8 mouse cellular contexts compared by ENCODE assay signal in the genomic region with DNA sequence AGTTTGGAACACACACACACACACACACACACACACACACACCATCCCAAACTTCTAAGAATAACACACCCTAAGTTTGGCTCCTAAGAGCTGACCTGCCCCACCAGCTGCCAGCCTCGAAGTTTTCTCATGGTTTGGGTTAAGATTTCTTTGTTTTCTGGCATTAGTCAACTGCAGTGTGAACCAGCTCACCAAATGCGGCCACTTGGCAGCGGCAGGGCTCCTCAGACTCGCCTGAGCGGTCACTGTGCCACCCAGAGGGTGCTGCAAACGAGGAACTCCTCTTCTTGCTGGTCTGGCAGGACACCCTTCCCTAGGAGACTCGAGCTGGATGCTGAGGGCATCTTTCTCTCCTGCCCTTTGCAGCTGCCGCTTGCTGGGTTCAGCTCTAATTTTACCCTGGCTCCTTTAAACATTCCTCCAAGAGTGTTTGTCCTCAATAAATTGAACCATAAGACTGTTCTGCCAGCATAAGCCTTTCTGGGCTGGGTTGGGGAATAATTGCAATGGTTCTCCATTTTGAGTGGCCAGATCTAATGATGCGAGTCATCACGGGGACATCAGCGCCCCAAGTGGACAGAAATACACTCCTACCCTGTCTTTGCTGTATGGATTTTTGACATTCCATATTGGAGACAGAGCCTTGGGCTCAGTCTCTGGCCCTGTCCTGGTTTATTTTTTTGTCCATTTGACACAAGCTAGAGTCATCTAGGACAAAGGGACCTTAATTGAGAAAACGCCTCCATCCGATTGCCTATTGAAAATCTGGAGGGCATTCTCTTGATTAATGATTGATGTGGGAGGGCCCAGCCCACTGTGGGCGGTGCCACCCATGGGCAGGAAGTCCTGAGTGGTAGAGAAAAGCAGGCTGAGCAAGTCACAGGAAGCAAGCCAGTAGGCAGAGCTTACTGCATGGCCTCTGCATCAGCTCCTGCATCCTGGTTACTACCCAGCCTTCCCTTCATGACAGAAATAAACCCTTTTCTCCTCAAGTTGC. TPM values are rescaled to one million over a fixed set of nuclear protein-coding genes. Genes with fewer than 3 reads are reported as not detected.
DNase-seq lines count a peak whose midpoint lies in the region; ATAC-seq and TF ChIP-seq lines count a peak whose summit lies in the region.

No protein-coding gene starts in this region.

- H3K36me3 ChIP-seq in forebrain, embryonic 10.5 days (replicated peaks), result no peaks in the 10 kb centered on the region
- no peaks in the 10 kb centered on the region for H3K36me3 ChIP-seq in forebrain, embryonic 14.5 days (ENCODE audit: control insufficient read depth, insufficient read depth, low read length)
- H3K36me3 ChIP-seq in kidney, adult 2 months (ENCODE audit: control insufficient read depth, insufficient read depth, low read length), result no peaks in the 10 kb centered on the region
- no peaks in the 10 kb centered on the region for H3K36me3 ChIP-seq in stomach, embryonic 16.5 days (ENCODE audit: control insufficient read depth, insufficient read depth, low read length)

- peak overlapping the region; percentile 30; the same call in 1 of the 2 replicates for H3K27ac ChIP-seq in forebrain, embryonic 10.5 days
- H3K27ac ChIP-seq in forebrain, embryonic 14.5 days (ENCODE audit: low read depth, low read length), result no peak overlapping the region
- H3K27ac ChIP-seq in kidney, adult 2 months (ENCODE audit: insufficient read depth, low read depth, low read length), result peak overlapping the region; percentile 21; the same call in 1 of the 2 replicates
- H3K27ac ChIP-seq in stomach, embryonic 16.5 days (ENCODE audit: low read length), result peak overlapping the region; percentile 21

- H3K9me3 ChIP-seq in forebrain, embryonic 10.5 days, result no peaks in the 10 kb centered on the region
- H3K9me3 ChIP-seq in forebrain, embryonic 14.5 days (replicated peaks; ENCODE audit: control insufficient read depth, low read length), result no peaks in the 10 kb centered on the region
- no peaks in the 10 kb centered on the region for H3K9me3 ChIP-seq in stomach, embryonic 16.5 days (replicated peaks; ENCODE audit: control insufficient read depth, low read length)

- peaks cover 8% of the 10 kb centered on the region; the same call in 1 of the 2 replicates for H3K27me3 ChIP-seq in forebrain, embryonic 10.5 days (ENCODE audit: poor library complexity, severe bottlenecking)
- H3K27me3 ChIP-seq in forebrain, embryonic 14.5 days (replicated peaks; ENCODE audit: control insufficient read depth, insufficient read depth, low read length), result no peaks in the 10 kb centered on the region
- no peaks in the 10 kb centered on the region for H3K27me3 ChIP-seq in kidney, adult 2 months (replicated peaks; ENCODE audit: control insufficient read depth, insufficient read depth, low read length)
- H3K27me3 ChIP-seq in stomach, embryonic 16.5 days (ENCODE audit: control insufficient read depth, insufficient read depth, low read length), result no peaks in the 10 kb centered on the region

- H3K9ac ChIP-seq in forebrain, embryonic 14.5 days (ENCODE audit: low read length), result no peak overlapping the region
- no peak overlapping the region for H3K9ac ChIP-seq in stomach, embryonic 16.5 days (ENCODE audit: low read length)

- intact Hi-C loops in left cerebral cortex, postnatal 4 days (cut with DNase I), result no loop called here

- no peak overlapping the region for H3K4me3 ChIP-seq in forebrain, embryonic 10.5 days
- H3K4me3 ChIP-seq in forebrain, embryonic 14.5 days (ENCODE audit: low read depth, low read length), result no peak overlapping the region
- no peak overlapping the region for H3K4me3 ChIP-seq in kidney, adult 2 months (ENCODE audit: insufficient read depth, low read depth, low read length)
- no peak overlapping the region for H3K4me3 ChIP-seq in stomach, embryonic 16.5 days (replicated peaks; ENCODE audit: low read length)

- TF ChIP-seq CTCF in kidney, adult 2 months (conservative IDR thresholded peaks at IDR 0.05; ENCODE audit: insufficient read depth, insufficient read length, low read depth, low read length), result peak; percentile 31; the same call in 1 of the 2 replicates

- TF ChIP-seq POLR2A in kidney, adult 2 months (IDR thresholded peaks at IDR 0.05; ENCODE audit: low read depth, low read length), result no peak

- no peak for ATAC-seq in forebrain, embryonic 14.5 days
- ATAC-seq in stomach, embryonic 16.5 days (ENCODE audit: insufficient read depth, low FRiP score), result no peak
- ATAC-seq in monocyte, adult 5-6 weeks (replicated peaks; ENCODE audit: insufficient number of reproducible peaks, low FRiP score, low TSS enrichment, poor library complexity, severe bottlenecking), result no peak; the same call in 1 of the 2 replicates

- no peak overlapping the region for H3K4me2 ChIP-seq in forebrain, embryonic 14.5 days (ENCODE audit: low read length)
- H3K4me2 ChIP-seq in stomach, embryonic 16.5 days (ENCODE audit: low read depth, low read length), result no peak overlapping the region

- peaks cover 48% of the 10 kb centered on the region for H3K4me1 ChIP-seq in forebrain, embryonic 10.5 days
- peaks cover 32% of the 10 kb centered on the region for H3K4me1 ChIP-seq in forebrain, embryonic 14.5 days (ENCODE audit: control insufficient read depth, insufficient read depth, low read length)
- peaks cover 12% of the 10 kb centered on the region; the same call in 1 of the 2 replicates for H3K4me1 ChIP-seq in kidney, adult 2 months (ENCODE audit: control insufficient read depth, insufficient read depth, low read length)
- peaks cover 27% of the 10 kb centered on the region for H3K4me1 ChIP-seq in stomach, embryonic 16.5 days (ENCODE audit: control insufficient read depth, insufficient read depth, low read length)

- 87% methylated on average over 14 of the region's 14 CpGs for WGBS in forebrain, embryonic 10.5 days
- WGBS in forebrain, embryonic 14.5 days, result 71% methylated on average over 14 of the region's 14 CpGs
- WGBS in kidney, adult 2 months, result 38% methylated on average over 14 of the region's 14 CpGs
- WGBS in stomach, embryonic 16.5 days, result 74% methylated on average over 14 of the region's 14 CpGs

- DNase-seq in forebrain, embryonic 10.5 days (ENCODE audit: extremely low spot score, low spot score), result no peak
- no peak for DNase-seq in forebrain, embryonic 14.5 days (ENCODE audit: low spot score)
- peak; percentile 32 for DNase-seq in retina, embryonic 14.5 days (ENCODE audit: low spot score)
- no peak for DNase-seq in retina, postnatal 1 day
- peak; percentile 78 for DNase-seq in kidney, adult 2 months
- no peak for DNase-seq in left cerebral cortex, postnatal 4 days

RNA-seq across cellular contexts. Expression of gene Elk3, which starts 37.7 kb away (rescaled TPM):
- polyA plus RNA-seq in forebrain, embryonic 10.5 days (2016; fragmentation: Nextera tagmentation; extraction: Ambion mirVana), result 13.1 and 14.5 TPM in 2 replicates
- polyA plus RNA-seq in forebrain, embryonic 14.5 days (2014; fragmentation: Nextera tagmentation; extraction: Ambion mirVana), result 7.0 and 11.0 TPM in 2 replicates
- 27.5 and 28.1 TPM in 2 replicates for polyA plus RNA-seq in kidney, adult 2 months (2012; rRNA removed)
- polyA plus RNA-seq in stomach, embryonic 16.5 days (2015; fragmentation: Nextera tagmentation; extraction: Ambion mirVana), result 19.1 and 23.6 TPM in 2 replicates
- total RNA-seq in left cerebral cortex, postnatal 4 days (2021), result 10 to 100 TPM; 13.4 to 16.0 TPM
- 46.4 to 62.2 TPM (median 61.7 TPM) in 3 replicates for total RNA-seq in monocyte, adult 5-6 weeks (2017)

Comparison
In these comparisons a context has a peak if more than half of its experiments do, and no peak if none do; other contexts are left out.
1. DNase-seq: peak in retina, embryonic 14.5 days (single experiment) and kidney, adult 2 months (single experiment); none in forebrain, embryonic 10.5 days (single experiment), forebrain, embryonic 14.5 days (single experiment), retina, postnatal 1 day (single experiment) and left cerebral cortex, postnatal 4 days (single experiment).